Mouse (Mus musculus): ENCODE results near the gene Gm8220. TPM values are rescaled to one million over a fixed set of nuclear protein-coding genes. Genes with fewer than 3 reads are reported as not detected.
"Not testable (repeated sequence)": the region's sequence is repeated elsewhere in the genome, so short reads cannot be mapped to it uniquely, and the experiment has no call there.

Gm8220 gene
- total RNA-seq (2021): not detected
- long read RNA-seq, experiment 1: 0 reads
- long read RNA-seq, experiment 2: 0 reads

DNA sequence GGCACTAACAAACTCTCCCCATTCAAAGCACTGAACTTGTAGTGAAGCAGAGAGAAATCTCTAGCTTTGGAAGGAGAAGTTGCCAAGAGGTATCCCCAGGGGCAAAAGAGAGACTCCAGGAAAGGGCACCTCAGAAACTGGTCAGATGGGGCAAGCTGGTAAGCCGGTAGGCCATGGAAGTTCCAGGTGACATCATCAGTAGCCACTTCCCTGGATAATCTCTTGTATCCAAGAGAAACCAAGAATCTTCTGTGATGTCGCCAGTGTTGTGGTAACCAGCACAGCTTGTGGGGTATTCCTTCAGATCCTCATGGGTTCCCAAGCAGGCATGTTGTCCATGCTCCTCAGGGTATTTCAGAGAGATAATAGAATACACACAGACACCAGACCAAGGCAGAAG, at the start of gene Gm8220:
Gm8220 (plus strand) TSS at position 301 of the 400 bp plus-strand sequence.
- H3K4me3 ChIP-seq; H3K27ac ChIP-seq; intact Hi-C loops (cut with DNase I); DNase-seq: not testable (repeated sequence)

DNA sequence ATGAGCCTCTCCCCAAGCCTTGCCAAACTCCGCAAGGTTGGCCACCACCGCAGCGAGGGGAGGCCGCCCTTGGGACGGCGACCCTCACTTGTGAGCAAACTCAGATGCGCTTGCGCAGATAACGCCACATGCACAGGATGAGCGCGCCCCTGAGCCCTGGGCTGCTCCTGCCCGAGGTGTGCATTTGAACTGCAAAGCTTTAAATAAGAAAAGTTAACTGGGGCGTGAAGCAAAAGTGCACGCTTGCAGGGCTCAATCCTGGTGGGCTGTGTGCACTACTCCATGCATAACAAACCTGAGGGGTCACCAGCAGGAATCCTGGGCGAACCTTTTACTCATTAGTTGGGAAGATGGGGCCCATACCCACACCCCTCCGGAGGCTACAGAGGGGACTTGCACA, 37.3 kb upstream of the Gm8220 start:
- no peak for DNase-seq
- Histone ChIP-seq H3K27ac (no peak overlapping the region), H3K4me3 (no peak overlapping the region)
- no peak for TF ChIP-seq CTCF (IDR thresholded peaks at IDR 0.05)
- intact Hi-C loops (cut with DNase I): no loop called here

- DNase-seq; intact Hi-C loops (cut with DNase I); H3K4me3 ChIP-seq; H3K27ac ChIP-seq: not testable (repeated sequence)
Measured at GRCm38 (mm10) chr14:44312049-44312448, 26.7 kb downstream of the Gm8220 start.

- H3K4me3 ChIP-seq; intact Hi-C loops (cut with DNase I); DNase-seq; H3K27ac ChIP-seq: not testable (repeated sequence)
Measured at GRCm38 (mm10) chr14:44338484-44338883, 53.1 kb downstream of the Gm8220 start, which contains the start of gene Gm5930. Gene Gm5930, minus strand, starts transcription at chr14:44338584.

Other genes starting within 250 kb of the Gm8220 start
- 1 to 10 TPM in 1 of 2 experiments, not detected in 1; 1.0 TPM for gene Ear2, start 182.9 kb upstream of the Gm8220 start, total RNA-seq (2021)
- not detected for gene Gm3327, start 161.7 kb upstream of the Gm8220 start, total RNA-seq (2021)
- not detected for gene Gm8212, start 87.9 kb upstream of the Gm8220 start, total RNA-seq (2021)
- gene 4930503E14Rik, start 72.3 kb upstream of the Gm8220 start, total RNA-seq (2021): not detected
- not detected for gene Gm5930, start 53.0 kb downstream of the Gm8220 start, total RNA-seq (2021)
- gene Gm8229, start 79.8 kb downstream of the Gm8220 start, total RNA-seq (2021): not detected
- not detected for gene Gm3371, start 125.1 kb downstream of the Gm8220 start, total RNA-seq (2021)
- gene Gm8232, start 148.1 kb downstream of the Gm8220 start, total RNA-seq (2021): not detected
- not detected for gene BC061237, start 206.9 kb downstream of the Gm8220 start, total RNA-seq (2021)
- not detected for gene Gm17093, start 232.7 kb downstream of the Gm8220 start, total RNA-seq (2021)

Measured in gastrocnemius, adult 2 months (tissue).